Mouse (Mus musculus) forebrain, postnatal 0 days (tissue): ENCODE measurements around the gene Gm3336. TPM values are rescaled to one million over a fixed set of nuclear protein-coding genes. Genes with fewer than 3 reads are reported as not detected.

ENCODE experiments used
- ATAC-seq: fragments of 200-750 bp; cut with Nextera tagmentation; 2 replicates; pipeline ENCODE4 v1.8.0; 2017; ENCODE audit warnings: mild to moderate bottlenecking, moderate library complexity
- DNase-seq: peaks from one replicate; pipeline ENCODE4 v3.0.0-alpha.2; 2015
- H3K27ac ChIP-seq: fragments of 300-500 bp; sonication (generic); 2 replicates; pipeline ENCODE4 v1.5.1; 2014; ENCODE audit warnings: low read depth, mild to moderate bottlenecking, antibody characterized with exemption, low read length, moderate library complexity, mixed read lengths
- H3K27me3 ChIP-seq: fragments of 300-500 bp; sonication (generic); 2 replicates; pipeline ENCODE4 v1.6.1; 2014; ENCODE audit warnings: mild to moderate bottlenecking, low read length, mixed read lengths; ENCODE audit not compliant: insufficient read depth
- H3K36me3 ChIP-seq: fragments of 300-500 bp; sonication (generic); 2 replicates; pipeline ENCODE4 v1.6.1; 2014; ENCODE audit warnings: mild to moderate bottlenecking, moderate library complexity; ENCODE audit not compliant: insufficient read depth
- H3K4me1 ChIP-seq: fragments of 300-500 bp; sonication (generic); 2 replicates; pipeline ENCODE4 v1.6.1; 2014; ENCODE audit warnings: antibody characterized with exemption; ENCODE audit not compliant: insufficient read depth
- H3K4me2 ChIP-seq: fragments of 300-500 bp; sonication (generic); 2 replicates; pipeline ENCODE4 v1.6.1; 2014; ENCODE audit warnings: low read depth, mild to moderate bottlenecking, moderate library complexity
- H3K4me3 ChIP-seq: fragments of 300-500 bp; sonication (generic); 2 replicates; pipeline ENCODE4 v1.5.1; 2014; ENCODE audit warnings: low read depth, low read length, mixed read lengths
- H3K9ac ChIP-seq: fragments of 300-500 bp; sonication (generic); 2 replicates; pipeline ENCODE4 v1.6.1; 2014; ENCODE audit warnings: mild to moderate bottlenecking
- H3K9me3 ChIP-seq: fragments of 300-500 bp; sonication (generic); 2 replicates; pipeline ENCODE4 v1.6.1; 2016; ENCODE audit warnings: low read length
- CTCF ChIP-seq: sonication (generic); IDR thresholded peaks from 2 replicates; pipeline ENCODE4 v1.5.1; 2016; ENCODE audit warnings: antibody characterized with exemption, control low read depth, low read depth
- WGBS: fragments of 180-500 bp; shearing (Covaris S2); extraction: QIAGEN DNeasy Blood & Tissue Kit; methylation state at CpG from one replicate; pipeline ENCODE4 v1.1.7; 2014; 5-methylcytosine and 5-hydroxymethylcytosine counted together
- polyA plus RNA-seq: library from polyadenylated mRNA; unstranded; fragments of >200 nt; fragmentation: Nextera tagmentation; extraction: Ambion mirVana; gene quantifications from 2 replicates; pipeline ENCODE4 v1.2.1, GENCODE M21; 2015
- total RNA-seq: library from RNA; depleted of rRNA; stranded (reverse); fragments of >200 nt; gene quantifications from 2 replicates; pipeline ENCODE4 v1.2.3, GENCODE M21; 2014

Gene Gm3336
- total and polyA plus RNA-seq, 2 experiments from 2014 or later = not detected

GRCm38 (mm10) chr8:70716521-70717400, 1.6 kb upstream of the Gm3336 start:
- H3K27me3 ChIP-seq = 0 out of 2 replicates have a peak, but pooled peaks cover 4% of the 10 kb centered on the region
- ATAC-seq (no peak), DNase-seq (no peak)
- no peak overlapping the region for H3K27ac ChIP-seq
- no peaks in the 10 kb centered on the region for H3K4me1 ChIP-seq
- no peak overlapping the region for H3K9ac ChIP-seq
- 88% methylated on average over 40 of the region's 40 CpGs for WGBS
- no peak for TF ChIP-seq CTCF
- H3K4me2 ChIP-seq = no peak overlapping the region
- no peak overlapping the region for H3K4me3 ChIP-seq
- H3K9me3 ChIP-seq = no peaks in the 10 kb centered on the region
- no peaks in the 10 kb centered on the region for H3K36me3 ChIP-seq

- no peak for TF ChIP-seq CTCF
- H3K36me3 ChIP-seq = no peaks in the 10 kb centered on the region
- DNase-seq = no peak
- no peak overlapping the region for H3K4me3 ChIP-seq
- ATAC-seq = no peak
- no peak overlapping the region for H3K9ac ChIP-seq
- no peak overlapping the region for H3K27ac ChIP-seq
- H3K4me1 ChIP-seq = no peaks in the 10 kb centered on the region
- H3K9me3 ChIP-seq = no peaks in the 10 kb centered on the region
- 71% methylated on average over 9 of the region's 9 CpGs for WGBS
- no peak overlapping the region for H3K4me2 ChIP-seq
- 0 out of 2 replicates have a peak, but pooled peaks cover 4% of the 10 kb centered on the region for H3K27me3 ChIP-seq
Observed at GRCm38 (mm10) chr8:70719796-70720270, 1.5 kb downstream of the Gm3336 start.

- Histone ChIP-seq H3K27ac (no peak overlapping the region), H3K9ac (no peak overlapping the region), H3K27me3 (0 out of 2 replicates have a peak, but pooled peaks cover 4% of the 10 kb centered on the region), H3K9me3 (no peaks in the 10 kb centered on the region), H3K4me1 (no peaks in the 10 kb centered on the region), H3K4me3 (no peak overlapping the region), H3K36me3 (no peaks in the 10 kb centered on the region), H3K4me2 (no peak overlapping the region)
- ATAC-seq (peak; percentile 79), DNase-seq (peak; percentile 89)
- peak; percentile 97 for TF ChIP-seq CTCF
- WGBS = 7% methylated on average over 3 of the region's 3 CpGs
Observed at GRCm38 (mm10) chr8:70720739-70721138, 2.4 kb downstream of the Gm3336 start.

GRCm38 (mm10) chr8:70721601-70722000, 3.3 kb downstream of the Gm3336 start:
- Histone ChIP-seq H3K9me3 (no peaks in the 10 kb centered on the region), H3K27ac (no peak overlapping the region), H3K4me2 (no peak overlapping the region), H3K9ac (no peak overlapping the region), H3K27me3 (0 out of 2 replicates have a peak, but pooled peaks cover 4% of the 10 kb centered on the region), H3K4me1 (no peaks in the 10 kb centered on the region), H3K36me3 (no peaks in the 10 kb centered on the region), H3K4me3 (no peak overlapping the region)
- DNase-seq = no peak
- WGBS = 81% methylated on average over 8 of the region's 8 CpGs
- no peak for ATAC-seq
- no peak for TF ChIP-seq CTCF

GRCm38 (mm10) chr8:70723486-70724210, 5.3 kb downstream of the Gm3336 start, which contains the start of gene Pde4c:
TSS of gene Pde4c (plus strand) at chr8:70723720.
- no peak within 1 kb of the TSS for H3K9ac ChIP-seq
- no peak within 1 kb of the TSS for H3K27ac ChIP-seq
- ATAC-seq (no peak), DNase-seq (no peak)
- no peaks in the 10 kb centered on the region for H3K4me1 ChIP-seq
- no peak within 1 kb of the TSS for H3K4me3 ChIP-seq
- no peaks in the 10 kb centered on the region for H3K9me3 ChIP-seq
- 73% methylated on average over 7 of the region's 7 CpGs for WGBS
- no peak within 1 kb of the TSS for H3K4me2 ChIP-seq
- no peak for TF ChIP-seq CTCF
- peaks cover 11% of the 10 kb centered on the region; the same call in 1 of the 2 replicates for H3K27me3 ChIP-seq
- H3K36me3 ChIP-seq = no peaks in the 10 kb centered on the region

GRCm38 (mm10) chr8:70724216-70724615, 5.9 kb downstream of the Gm3336 start:
- Histone ChIP-seq H3K27ac (no peak overlapping the region), H3K4me1 (no peaks in the 10 kb centered on the region), H3K36me3 (no peaks in the 10 kb centered on the region), H3K4me3 (no peak overlapping the region), H3K4me2 (no peak overlapping the region), H3K27me3 (peaks cover 16% of the 10 kb centered on the region), H3K9ac (no peak overlapping the region), H3K9me3 (no peaks in the 10 kb centered on the region)
- DNase-seq (no peak), ATAC-seq (no peak)
- no peak for TF ChIP-seq CTCF
- 83% methylated on average over 12 of the region's 12 CpGs for WGBS
